Mouse (Mus musculus) CH12.LX (cell line): ENCODE data around the gene Nlgn1.

Experiments used
- CTCF ChIP-seq, 2 experiments: IDR thresholded peaks in 1 of 2; conservative IDR thresholded peaks in 1 of 2; 2 replicates each; pipeline ENCODE4 v1.5.1; 2011 to 2012; ENCODE audit warnings: low read depth in 2 of 2, low read length in 2 of 2, improper control_type of control experiment in 1 of 2, inconsistent platforms in 1 of 2, mild to moderate bottlenecking in 1 of 2, moderate library complexity in 1 of 2
- EP300 ChIP-seq: IDR thresholded peaks from 2 replicates; pipeline ENCODE4 v1.6.1; 2011; ENCODE audit warnings: low read length, improper control_type of control experiment
- ETS1 ChIP-seq: conservative IDR thresholded peaks from 2 replicates; pipeline ENCODE4 v1.6.1; 2012; ENCODE audit warnings: low read depth, mild to moderate bottlenecking, inconsistent platforms, low read length, improper control_type of control experiment, moderate library complexity
- JUND ChIP-seq: conservative IDR thresholded peaks from 2 replicates; pipeline ENCODE4 v1.6.1; 2011; ENCODE audit warnings: low read depth, low read length, improper control_type of control experiment
- MAFK ChIP-seq: IDR thresholded peaks from 2 replicates; pipeline ENCODE4 v1.6.1; 2011; ENCODE audit warnings: low read length, improper control_type of control experiment; ENCODE audit not compliant: insufficient replicate concordance
- MEF2A ChIP-seq: IDR thresholded peaks from 2 replicates; pipeline ENCODE4 v1.6.1; 2014; ENCODE audit warnings: low read depth, mild to moderate bottlenecking, inconsistent platforms, low read length, improper control_type of control experiment, borderline replicate concordance
- POLR2A ChIP-seq: IDR thresholded peaks from 2 replicates; pipeline ENCODE4 v1.6.1; 2011; ENCODE audit warnings: low read depth, mild to moderate bottlenecking, improper control_type of control experiment, low read length
- POLR2AphosphoS2 ChIP-seq: IDR thresholded peaks from 2 replicates; pipeline ENCODE4 v1.6.1; 2011; ENCODE audit warnings: low read depth, low read length, improper control_type of control experiment
- SMC3 ChIP-seq: IDR thresholded peaks from 2 replicates; pipeline ENCODE4 v1.6.1; 2011; ENCODE audit warnings: low read depth, low read length, improper control_type of control experiment
- TCF12 ChIP-seq: IDR thresholded peaks from 2 replicates; pipeline ENCODE4 v1.6.1; 2014; ENCODE audit warnings: low read depth, mild to moderate bottlenecking, inconsistent platforms, low read length, improper control_type of control experiment
- USF2 ChIP-seq: conservative IDR thresholded peaks from 2 replicates; pipeline ENCODE4 v1.6.1; 2011; ENCODE audit warnings: low read depth, low read length, improper control_type of control experiment

DNA sequence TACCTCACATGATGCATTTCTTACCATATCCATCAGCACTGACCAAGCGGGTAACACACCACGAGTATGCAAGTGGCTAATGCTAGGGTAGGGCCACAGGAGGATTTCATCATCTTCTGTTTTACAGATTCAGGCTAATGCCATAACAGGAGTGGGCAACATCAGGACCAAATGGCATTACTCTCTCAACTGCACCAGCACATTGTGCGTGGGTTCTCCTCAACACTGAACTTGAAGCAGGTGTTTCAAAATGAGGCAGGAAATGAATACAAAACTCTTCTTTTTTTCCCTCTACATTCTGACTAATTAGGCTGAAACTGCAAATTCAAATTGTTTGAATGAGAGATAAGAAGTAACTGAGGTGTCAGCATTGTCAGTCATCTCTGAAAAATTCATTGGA is 518.9 kb downstream of the Nlgn1 start:
- TF ChIP-seq CTCF (conservative IDR thresholded peaks at IDR 0.05 in 1 of 2, IDR thresholded peaks at IDR 0.05 in 1 of 2; ENCODE audit: low read depth in 2 of 2, low read length in 2 of 2) (no peak), USF2 (no peak), SMC3 (no peak), TCF12 (no peak), ETS1 (no peak), JUND (no peak), MEF2A (no peak), POLR2A (no peak), EP300 (no peak), POLR2AphosphoS2 (no peak), MAFK (no peak)
